Mouse (Mus musculus) myocyte (in vitro differentiated cells): ENCODE measurements at regions not wholly inside any gene's neighbourhood (a gene's known extent, or its start where the extent isn't known, plus 50 kb on each side); places are given as distances from the start of the nearest gene placed in this dataset.
A peak's percentile ranks its signal among the peaks of the same experiment; 100 is the strongest.

ENCODE experiments used
- H3K27me3 ChIP-seq: one replicate; pipeline ENCODE4 v1.6.1; 2011; ENCODE audit not compliant: control insufficient read depth, insufficient read depth, insufficient read length
- H3K36me3 ChIP-seq: one replicate; pipeline ENCODE4 v1.6.1; 2011; ENCODE audit not compliant: control insufficient read depth, insufficient read depth
- H3K4me2 ChIP-seq: one replicate; pipeline ENCODE4 v1.6.1; 2011; ENCODE audit warnings: low read depth, control low read depth
- H3K4me3 ChIP-seq: one replicate; pipeline ENCODE4 v1.5.1; 2011; ENCODE audit warnings: mild to moderate bottlenecking, control low read depth, moderate library complexity
- H3K79me2 ChIP-seq: one replicate; pipeline ENCODE4 v1.6.1; 2011; ENCODE audit not compliant: control insufficient read depth, insufficient read depth
- H3ac ChIP-seq: one replicate; pipeline ENCODE4 v1.6.1; 2011; ENCODE audit not compliant: control insufficient read depth, insufficient read length
- CEBPB ChIP-seq: IDR thresholded peaks from 2 replicates; pipeline ENCODE4 v1.6.1; 2011; ENCODE audit warnings: mild to moderate bottlenecking, moderate library complexity; ENCODE audit not compliant: poor library complexity, insufficient read depth, severe bottlenecking
- E2F4 ChIP-seq: IDR thresholded peaks from one replicate; pipeline ENCODE4 v1.6.1; 2011; ENCODE audit warnings: mild to moderate bottlenecking, control low read depth, moderate library complexity; ENCODE audit not compliant: insufficient read depth
- MAX ChIP-seq: IDR thresholded peaks from one replicate; pipeline ENCODE4 v1.6.1; 2011; ENCODE audit warnings: low read depth, mild to moderate bottlenecking, control low read depth
- MYOD1 ChIP-seq, 3 experiments: IDR thresholded peaks; one replicate each; pipeline ENCODE4 v1.6.1; 2011; ENCODE audit warnings: control low read depth in 2 of 3, low read depth in 2 of 3, mild to moderate bottlenecking in 2 of 3, moderate library complexity in 1 of 3; ENCODE audit not compliant: insufficient read length in 2 of 3, control insufficient read depth in 1 of 3
- MYOG ChIP-seq, 3 experiments: IDR thresholded peaks; one replicate each; pipeline ENCODE4 v1.6.1; 2011; ENCODE audit warnings: control low read depth in 2 of 3, low read depth in 2 of 3, mild to moderate bottlenecking in 2 of 3; ENCODE audit not compliant: insufficient read length in 2 of 3, control insufficient read depth in 1 of 3, insufficient read depth in 1 of 3
- POLR2A ChIP-seq: IDR thresholded peaks from one replicate; pipeline ENCODE4 v1.6.1; 2011; ENCODE audit warnings: low read depth, mild to moderate bottlenecking, control low read depth, moderate library complexity; ENCODE audit not compliant: insufficient read length
- POLR2AphosphoS2 ChIP-seq: IDR thresholded peaks from one replicate; pipeline ENCODE4 v1.6.1; 2011; ENCODE audit warnings: low read depth, control low read depth; ENCODE audit not compliant: insufficient read length
- REST ChIP-seq: IDR thresholded peaks from one replicate; pipeline ENCODE4 v1.6.1; 2011; ENCODE audit warnings: mild to moderate bottlenecking, control low read depth, moderate library complexity; ENCODE audit not compliant: insufficient read depth, insufficient read length
- SRF ChIP-seq: IDR thresholded peaks from one replicate; pipeline ENCODE4 v1.6.1; 2011; ENCODE audit warnings: low read depth; ENCODE audit not compliant: control insufficient read depth, insufficient read length
- TCF12 ChIP-seq: IDR thresholded peaks from one replicate; pipeline ENCODE4 v1.6.1; 2011; ENCODE audit warnings: mild to moderate bottlenecking, control low read depth; ENCODE audit not compliant: poor library complexity, insufficient read depth, severe bottlenecking
- TCF3 ChIP-seq: IDR thresholded peaks from one replicate; pipeline ENCODE4 v1.6.1; 2011; ENCODE audit warnings: low read depth, control low read depth; ENCODE audit not compliant: insufficient read length
- USF1 ChIP-seq: IDR thresholded peaks from one replicate; pipeline ENCODE4 v1.6.1; 2011; ENCODE audit warnings: low read depth, mild to moderate bottlenecking, control low read depth, moderate library complexity

DNA sequence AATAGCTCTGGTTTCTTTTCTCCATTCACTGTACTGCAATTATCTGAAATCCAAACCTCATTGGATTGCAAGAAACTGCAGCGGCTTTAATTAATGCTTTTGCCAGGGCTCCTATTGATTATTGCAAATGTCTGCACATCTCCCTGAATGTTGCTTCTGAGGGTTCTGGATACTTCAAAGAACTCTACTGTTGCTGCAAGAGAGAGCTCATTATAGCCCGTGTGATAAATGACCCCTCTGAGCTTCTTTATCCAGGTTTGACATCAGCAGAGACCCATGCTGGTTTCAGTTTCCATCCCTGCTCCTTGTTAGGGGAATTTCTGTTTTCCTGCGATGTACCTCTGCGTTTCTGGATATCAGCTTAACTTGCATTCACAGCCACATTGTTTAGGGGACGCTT, 78.4 kb upstream of the Nav3 start:
- Histone ChIP-seq H3K79me2 (no peaks in the 10 kb centered on the region), H3K27me3 (no peaks in the 10 kb centered on the region), H3K4me2 (peak overlapping the region; percentile 27), H3K4me3 (no peak overlapping the region), H3ac (no peak overlapping the region), H3K36me3 (no peaks in the 10 kb centered on the region)
- TF ChIP-seq TCF3: no peak
- no peak for TF ChIP-seq TCF12
- no peak for TF ChIP-seq POLR2A
- no peak for TF ChIP-seq POLR2AphosphoS2
- TF ChIP-seq E2F4: no peak
- no peak for TF ChIP-seq MAX
- no peak for TF ChIP-seq MYOD1 (IDR thresholded peaks at IDR 0.05; ENCODE audit: control insufficient read depth in 1 of 3, insufficient read length in 2 of 3, low read depth in 2 of 3)
- no peak for TF ChIP-seq REST

DNA sequence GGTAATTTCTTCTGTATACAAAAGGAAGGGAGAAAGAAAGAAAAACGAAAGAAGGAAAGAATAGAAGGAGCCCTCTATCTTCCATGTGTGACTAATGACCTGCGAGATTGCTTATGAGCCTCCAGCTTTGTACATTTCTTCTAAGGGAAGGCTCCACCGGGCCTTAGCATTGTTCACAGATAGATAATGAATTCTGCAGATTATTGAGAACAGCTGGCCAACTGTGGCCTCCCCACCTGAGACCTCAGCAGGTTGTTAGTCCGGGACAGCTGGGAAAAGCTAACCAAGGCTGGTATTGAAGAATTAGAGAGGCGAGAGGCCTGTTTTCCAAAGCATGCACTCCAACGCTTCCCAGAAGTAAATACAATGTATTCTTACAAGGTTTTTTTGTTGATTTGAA, 86.7 kb upstream of the Nav3 start:
- no peak overlapping the region for H3K4me2 ChIP-seq
- H3K79me2 ChIP-seq: no peaks in the 10 kb centered on the region
- no peak overlapping the region for H3K4me3 ChIP-seq
- H3K36me3 ChIP-seq: no peaks in the 10 kb centered on the region
- H3ac ChIP-seq: no peak overlapping the region
- no peaks in the 10 kb centered on the region for H3K27me3 ChIP-seq
- TF ChIP-seq MYOG (IDR thresholded peaks at IDR 0.05; ENCODE audit: control insufficient read depth in 1 of 3, insufficient read depth in 1 of 3, insufficient read length in 2 of 3, low read depth in 2 of 3): no peak
- TF ChIP-seq POLR2AphosphoS2: no peak
- TF ChIP-seq SRF: no peak
- TF ChIP-seq MYOD1 (IDR thresholded peaks at IDR 0.05; ENCODE audit: control insufficient read depth in 1 of 3, insufficient read length in 2 of 3, low read depth in 2 of 3): no peak
- no peak for TF ChIP-seq CEBPB
- TF ChIP-seq USF1: no peak
- no peak for TF ChIP-seq MAX
- no peak for TF ChIP-seq E2F4
- no peak for TF ChIP-seq REST
- no peak for TF ChIP-seq POLR2A

DNA sequence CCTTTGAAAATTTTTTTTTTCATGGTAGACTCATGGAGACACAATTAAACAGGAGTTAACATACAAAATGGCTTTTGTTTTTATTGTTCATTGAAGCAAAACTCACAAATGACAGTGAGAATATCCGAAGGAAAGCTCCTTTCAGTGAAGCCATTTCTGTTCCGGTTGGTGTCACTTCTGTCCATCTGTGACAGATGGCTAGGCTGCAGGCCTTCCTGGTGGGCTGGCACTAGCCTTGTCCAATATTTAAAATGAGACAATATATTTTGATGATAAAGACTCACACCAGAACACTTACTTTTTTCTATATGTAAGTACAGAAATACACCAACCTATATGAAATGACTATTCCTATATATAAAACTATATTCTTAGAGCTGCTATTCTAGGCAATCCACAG, 92.4 kb upstream of the Nav3 start:
- no peaks in the 10 kb centered on the region for H3K27me3 ChIP-seq
- no peak overlapping the region for H3K4me3 ChIP-seq
- no peak overlapping the region for H3K4me2 ChIP-seq
- H3ac ChIP-seq: no peak overlapping the region
- no peaks in the 10 kb centered on the region for H3K79me2 ChIP-seq
- no peaks in the 10 kb centered on the region for H3K36me3 ChIP-seq
- TF ChIP-seq MYOD1 (IDR thresholded peaks at IDR 0.05; ENCODE audit: control insufficient read depth in 1 of 3, insufficient read length in 2 of 3, low read depth in 2 of 3): no peak
- TF ChIP-seq MYOG (IDR thresholded peaks at IDR 0.05; ENCODE audit: control insufficient read depth in 1 of 3, insufficient read depth in 1 of 3, insufficient read length in 2 of 3, low read depth in 2 of 3): no peak
- TF ChIP-seq TCF12: no peak
- no peak for TF ChIP-seq MAX
- no peak for TF ChIP-seq REST
- no peak for TF ChIP-seq POLR2AphosphoS2
- no peak for TF ChIP-seq USF1
- no peak for TF ChIP-seq CEBPB
- no peak for TF ChIP-seq TCF3
- no peak for TF ChIP-seq SRF
- TF ChIP-seq POLR2A: no peak
- TF ChIP-seq E2F4: no peak

DNA sequence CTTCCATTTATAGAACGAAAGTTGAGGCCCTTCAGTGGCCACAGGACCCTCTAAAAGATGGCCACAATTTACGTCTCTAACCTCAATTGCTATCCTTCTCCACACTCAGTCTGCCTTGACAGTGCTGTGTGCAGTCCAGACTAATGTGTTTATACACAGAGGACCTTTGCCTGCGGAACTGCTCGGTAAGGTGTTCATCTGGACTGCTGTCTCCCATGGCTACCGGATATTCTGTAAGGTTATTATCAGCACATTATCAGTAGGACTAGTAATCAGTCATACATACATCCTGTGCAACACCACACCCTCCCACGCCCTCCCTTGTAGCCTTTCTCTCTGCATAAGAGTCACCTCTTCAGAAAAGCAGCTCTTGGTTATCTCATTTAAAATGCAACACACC, 98.0 kb upstream of the Nav3 start:
- Histone ChIP-seq H3ac (no peak overlapping the region), H3K79me2 (no peaks in the 10 kb centered on the region), H3K4me2 (no peak overlapping the region), H3K36me3 (no peaks in the 10 kb centered on the region), H3K4me3 (no peak overlapping the region), H3K27me3 (no peaks in the 10 kb centered on the region)
- TF ChIP-seq SRF (no peak), TCF3 (no peak), POLR2AphosphoS2 (no peak), TCF12 (no peak), POLR2A (no peak), MYOD1 (IDR thresholded peaks at IDR 0.05; ENCODE audit: control insufficient read depth in 1 of 3, insufficient read length in 2 of 3, low read depth in 2 of 3) (no peak), CEBPB (no peak), REST (no peak), MYOG (IDR thresholded peaks at IDR 0.05; ENCODE audit: control insufficient read depth in 1 of 3, insufficient read depth in 1 of 3, insufficient read length in 2 of 3, low read depth in 2 of 3) (no peak), E2F4 (no peak), MAX (no peak), USF1 (no peak)

DNA sequence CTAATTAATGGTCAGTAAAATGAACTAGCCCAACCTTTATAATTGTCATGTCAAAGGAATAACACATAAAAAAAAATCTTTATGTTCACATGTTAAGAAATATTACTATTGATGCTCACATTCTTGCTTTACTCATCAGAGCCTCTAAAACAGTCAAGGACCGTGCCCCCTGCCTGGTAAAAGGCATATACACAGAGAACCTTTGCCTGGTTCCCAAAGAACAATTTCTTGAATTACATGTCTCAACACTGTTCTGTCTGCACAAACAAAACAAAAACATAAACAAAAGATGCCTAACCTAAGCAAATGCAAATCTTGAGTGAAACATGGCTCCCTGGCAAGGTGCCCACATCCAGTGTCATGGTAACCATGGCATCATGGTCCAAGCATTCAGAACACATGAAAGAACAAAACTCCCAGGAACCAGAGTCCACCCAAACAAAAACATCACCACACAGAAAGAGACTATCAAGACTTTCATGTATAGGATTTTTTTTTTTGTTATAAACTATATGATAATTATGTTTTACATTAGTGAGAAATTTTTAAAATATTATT, 100.4 kb upstream of the Nav3 start:
- TF ChIP-seq MAX: no peak
- TF ChIP-seq E2F4: no peak
- no peak for TF ChIP-seq SRF
- TF ChIP-seq POLR2AphosphoS2: no peak
- TF ChIP-seq TCF3: no peak
- TF ChIP-seq MYOD1 (IDR thresholded peaks at IDR 0.05; ENCODE audit: control insufficient read depth in 1 of 3, insufficient read length in 2 of 3, low read depth in 2 of 3): no peak
- TF ChIP-seq USF1: no peak
- TF ChIP-seq MYOG (IDR thresholded peaks at IDR 0.05; ENCODE audit: control insufficient read depth in 1 of 3, insufficient read depth in 1 of 3, insufficient read length in 2 of 3, low read depth in 2 of 3): no peak
- TF ChIP-seq CEBPB: no peak
- no peak for TF ChIP-seq REST
- TF ChIP-seq TCF12: no peak
- H3K79me2 ChIP-seq: no peaks in the 10 kb centered on the region
- H3K4me3 ChIP-seq: no peak overlapping the region
- H3K4me2 ChIP-seq: no peak overlapping the region
- H3K27me3 ChIP-seq: no peaks in the 10 kb centered on the region
- H3ac ChIP-seq: no peak overlapping the region
- no peaks in the 10 kb centered on the region for H3K36me3 ChIP-seq
